Mouse (Mus musculus) CD4-positive naive resting alpha-beta T cell, adult 57 days (primary cell): ENCODE data around the gene Olfr710. TPM values are rescaled to one million over a fixed set of nuclear protein-coding genes. Genes with fewer than 3 reads are reported as not detected.

Experiments used
- total RNA-seq: library from RNA; stranded (reverse); gene quantifications from one replicate; pipeline ENCODE4 v1.2.4, GENCODE M21; 2023

The Olfr710 gene
- total RNA-seq, result not detected

DNA sequence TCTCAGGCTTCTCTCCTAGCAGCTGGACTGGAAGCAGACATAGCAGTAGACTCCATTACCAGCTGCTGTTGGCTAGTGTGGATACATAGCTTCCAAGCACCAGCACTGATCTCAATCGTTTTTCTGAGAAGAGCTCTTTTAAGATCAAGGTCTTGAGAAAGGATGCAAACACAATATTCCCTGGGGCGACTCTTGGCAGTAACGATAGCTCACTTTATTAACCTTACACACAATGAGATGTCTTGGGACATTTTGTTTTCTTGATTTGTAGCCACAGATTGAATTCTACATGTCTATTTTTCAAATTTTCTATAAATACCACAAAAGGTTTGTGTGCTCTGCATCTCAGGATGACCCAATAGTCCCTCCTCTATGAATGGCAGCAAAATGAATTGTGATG, at the start of gene Olfr710:
Gene Olfr710 (minus strand): TSS at position 101 of the 400 bp plus-strand sequence.

GRCm38 (mm10) chr7:106975353-106975752, 27.2 kb upstream of the Olfr710 start, which contains the start of gene Olfr711:
Gene Olfr711 (minus strand): TSS chr7:106975453.

DNA sequence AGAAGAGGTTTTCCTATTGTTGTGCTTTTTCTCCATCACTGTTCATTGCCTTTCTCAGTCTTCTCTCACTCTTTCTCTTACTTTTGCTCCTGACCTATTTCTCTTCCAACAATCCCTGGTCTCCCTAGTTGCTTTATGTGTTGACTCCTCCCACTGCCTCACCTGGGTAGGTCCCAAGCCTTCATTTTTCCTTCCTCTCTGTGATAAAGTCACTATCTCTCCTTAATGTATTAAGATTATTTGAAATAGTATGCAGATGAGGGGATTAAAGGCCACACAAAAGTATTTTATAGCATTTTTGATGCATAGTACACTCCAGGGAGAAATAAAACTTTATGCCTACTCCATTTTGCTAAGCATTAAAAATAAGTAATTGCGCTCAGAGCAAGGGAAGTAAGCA, 15.7 kb upstream of the Olfr710 start, which contains the start of gene Olfr6:
Gene Olfr6 (minus strand): TSS at position 101 of the 400 bp plus-strand sequence.

GRCm38 (mm10) chr7:106932119-106932518, 16.0 kb downstream of the Olfr710 start, which contains the start of gene Olfr709-ps1:
Gene Olfr709-ps1 (minus strand): TSS chr7:106932219.

DNA sequence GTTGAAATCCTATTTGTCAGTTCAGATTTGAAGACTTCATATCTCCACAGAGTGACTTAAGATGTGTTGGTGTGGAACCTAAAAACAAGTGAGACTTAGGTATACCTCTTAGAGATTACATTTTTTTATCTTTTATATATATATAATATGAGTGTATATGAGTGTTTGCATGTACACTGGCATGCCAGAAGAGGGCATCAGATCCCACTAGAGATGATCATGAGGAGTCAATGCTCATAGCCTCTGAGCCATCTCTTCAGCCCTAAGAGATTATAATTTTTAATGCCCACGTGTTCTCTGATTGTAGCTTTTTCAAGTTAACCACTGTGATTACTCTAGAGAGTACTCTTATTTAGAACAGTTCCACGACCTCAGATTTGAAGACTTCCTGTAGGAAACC, 40.4 kb downstream of the Olfr710 start, which contains the start of gene Olfr1532-ps1:
Gene Olfr1532-ps1 (plus strand): TSS at position 326 of the 400 bp plus-strand sequence.

GRCm38 (mm10) chr7:106901141-106901540, 47.0 kb downstream of the Olfr710 start, which contains the start of gene Olfr707:
Gene Olfr707 (minus strand): TSS chr7:106901241.

Other genes with a start within 250 kb of the Olfr710 start
- not detected for gene Olfr695, start 231.9 kb downstream of the Olfr710 start, total RNA-seq
- gene Olfr697, start 205.9 kb downstream of the Olfr710 start, total RNA-seq, result not detected
- not detected for gene Olfr698, start 192.9 kb downstream of the Olfr710 start, total RNA-seq
- not detected for gene Olfr699, start 155.1 kb downstream of the Olfr710 start, total RNA-seq
- not detected for gene Olfr700, start 139.5 kb downstream of the Olfr710 start, total RNA-seq
- not detected for gene Olfr701, start 134.2 kb downstream of the Olfr710 start, total RNA-seq
- not detected for gene Olfr702, start 114.4 kb downstream of the Olfr710 start, total RNA-seq
- not detected for gene Olfr703, start 105.0 kb downstream of the Olfr710 start, total RNA-seq
- gene Olfr704, start 85.1 kb downstream of the Olfr710 start, total RNA-seq, result not detected
- gene Olfr705, start 71.4 kb downstream of the Olfr710 start, total RNA-seq, result not detected
- not detected for gene Olfr706, start 60.1 kb downstream of the Olfr710 start, total RNA-seq
- gene Olfr707, start 47.1 kb downstream of the Olfr710 start, total RNA-seq, result not detected
- not detected for gene Olfr1532-ps1, start 40.3 kb downstream of the Olfr710 start, total RNA-seq
- 0.33 TPM for gene Olfr709-ps1, start 16.1 kb downstream of the Olfr710 start, total RNA-seq
- not detected for gene Olfr6, start 15.6 kb upstream of the Olfr710 start, total RNA-seq
- gene Olfr711, start 27.1 kb upstream of the Olfr710 start, total RNA-seq, result not detected
- gene Olfr2, start 57.8 kb upstream of the Olfr710 start, total RNA-seq, result not detected
- gene Olfr713, start 82.9 kb upstream of the Olfr710 start, total RNA-seq, result not detected
- not detected for gene Olfr714, start 122.7 kb upstream of the Olfr710 start, total RNA-seq
- gene Olfr17, start 144.9 kb upstream of the Olfr710 start, total RNA-seq, result not detected
- gene Olfr715b, start 162.1 kb upstream of the Olfr710 start, total RNA-seq, result not detected
- gene Olfr715, start 182.8 kb upstream of the Olfr710 start, total RNA-seq, result not detected
- not detected for gene Olfr716, start 190.0 kb upstream of the Olfr710 start, total RNA-seq
- gene Nlrp14, start 218.7 kb upstream of the Olfr710 start, total RNA-seq, result not detected